Mouse (Mus musculus): ENCODE results near the gene Mfap1b.

DNA sequence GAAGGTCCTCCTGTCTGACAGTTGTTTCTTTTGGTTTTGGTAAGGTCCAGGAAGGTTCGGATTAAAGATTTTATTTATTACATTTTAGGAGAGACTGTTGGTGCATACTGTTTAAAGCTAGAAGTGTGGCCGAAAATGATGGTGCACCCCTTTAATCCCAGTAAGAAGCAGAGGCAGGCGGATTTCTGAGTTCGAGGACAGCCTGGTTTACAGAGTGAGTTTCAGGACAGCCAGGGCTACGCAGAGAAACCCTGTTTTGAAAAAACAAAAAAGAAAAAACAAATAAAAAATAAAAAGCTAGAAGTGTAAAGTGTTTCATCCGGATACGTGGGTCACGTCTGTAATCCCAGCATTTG is 291 bp upstream of the Mfap1b start:
- TF ChIP-seq CTCF (IDR thresholded peaks at IDR 0.05) (no peak), POLR2A (IDR thresholded peaks at IDR 0.05; ENCODE audit: insufficient read depth, low read depth, low read length) (no peak)
